Mouse (Mus musculus) C2C12 (cell line): Measurements from ENCODE around the gene Kazald1. TPM values are rescaled to one million over a fixed set of nuclear protein-coding genes. Genes with fewer than 3 reads are reported as not detected.

ENCODE experiments used
- H3K27me3 ChIP-seq: one replicate; pipeline ENCODE4 v1.6.1; 2011; ENCODE audit not compliant: control insufficient read depth, insufficient read depth, insufficient read length
- H3K36me3 ChIP-seq: one replicate; pipeline ENCODE4 v1.6.1; 2011; ENCODE audit not compliant: control insufficient read depth, insufficient read depth
- H3K4me3 ChIP-seq: one replicate; pipeline ENCODE4 v1.5.1; 2011; ENCODE audit warnings: mild to moderate bottlenecking, control low read depth; ENCODE audit not compliant: poor library complexity, insufficient read depth, severe bottlenecking
- H3K79me2 ChIP-seq: one replicate; pipeline ENCODE4 v1.6.1; 2011; ENCODE audit not compliant: control insufficient read depth, insufficient read depth
- H3K79me3 ChIP-seq: one replicate; pipeline ENCODE4 v1.6.1; 2011; ENCODE audit warnings: low read depth, control low read depth
- H3ac ChIP-seq: one replicate; pipeline ENCODE3; 2011; ENCODE audit warnings: low read depth; ENCODE audit not compliant: control insufficient read depth, insufficient read length
- CEBPB ChIP-seq: IDR thresholded peaks from one replicate; pipeline ENCODE4 v1.6.1; 2011; ENCODE audit warnings: low read depth, mild to moderate bottlenecking, control low read depth, moderate library complexity
- CTCF ChIP-seq: IDR thresholded peaks from one replicate; pipeline ENCODE4 v1.5.1; 2011; ENCODE audit not compliant: control insufficient read depth, insufficient read depth, insufficient read length
- FOSL1 ChIP-seq: IDR thresholded peaks from one replicate; pipeline ENCODE4 v1.8.0; 2011; ENCODE audit warnings: mild to moderate bottlenecking, low read length; ENCODE audit not compliant: poor library complexity, insufficient read depth, severe bottlenecking
- MAX ChIP-seq: IDR thresholded peaks from one replicate; pipeline ENCODE4 v1.6.1; 2011; ENCODE audit warnings: mild to moderate bottlenecking, control low read depth
- MYOD1 ChIP-seq: IDR thresholded peaks from one replicate; pipeline ENCODE4 v1.6.1; 2011; ENCODE audit warnings: low read depth; ENCODE audit not compliant: control insufficient read depth, insufficient read length
- MYOG ChIP-seq: IDR thresholded peaks from one replicate; pipeline ENCODE4 v1.6.1; 2011; ENCODE audit not compliant: control insufficient read depth, insufficient read length; ENCODE audit errors: extremely low read depth
- USF1 ChIP-seq: IDR thresholded peaks from one replicate; pipeline ENCODE4 v1.6.1; 2011; ENCODE audit warnings: low read depth, mild to moderate bottlenecking, control low read depth, moderate library complexity
- polyA plus RNA-seq: library from polyadenylated mRNA; unstranded; fragments of >200 nt; fragmentation: generic; extraction: Trizol; gene quantifications from one replicate; pipeline ENCODE4 v1.2.1, GENCODE M21; 2012; ENCODE audit warnings: missing spikeins

Kazald1 gene
- polyA plus RNA-seq, 1 experiment, result 7.8 TPM

- TF ChIP-seq CTCF, result no peak
- no peak for TF ChIP-seq CEBPB
- no peak for TF ChIP-seq MAX
- no peak for TF ChIP-seq MYOD1
- TF ChIP-seq FOSL1, result no peak
- no peak for TF ChIP-seq MYOG
- no peak for TF ChIP-seq USF1
- Histone ChIP-seq H3ac (no peak overlapping the region), H3K36me3 (peaks cover 10% of the 10 kb centered on the region), H3K79me2 (no peaks in the 10 kb centered on the region), H3K4me3 (no peak overlapping the region), H3K27me3 (no peaks in the 10 kb centered on the region), H3K79me3 (no peaks in the 10 kb centered on the region)
Measured at GRCm38 (mm10) chr19:45029571-45029970, 45.5 kb upstream of the Kazald1 start.

GRCm38 (mm10) chr19:45030111-45030510 lies 44.9 kb upstream of the Kazald1 start:
- Histone ChIP-seq H3K4me3 (no peak overlapping the region), H3K27me3 (no peaks in the 10 kb centered on the region), H3K79me3 (no peaks in the 10 kb centered on the region), H3ac (no peak overlapping the region), H3K79me2 (no peaks in the 10 kb centered on the region), H3K36me3 (peaks cover 10% of the 10 kb centered on the region)
- TF ChIP-seq CTCF (peak; percentile 78), FOSL1 (no peak)

GRCm38 (mm10) chr19:45030746-45031693 lies 44.0 kb upstream of the Kazald1 start:
- TF ChIP-seq MYOD1 (no peak), CTCF (peak; percentile 43)
- Histone ChIP-seq H3K36me3 (peaks cover 4% of the 10 kb centered on the region), H3K4me3 (no peak overlapping the region)

GRCm38 (mm10) chr19:45031780-45032179 lies 43.3 kb upstream of the Kazald1 start:
- H3K79me3 ChIP-seq, result no peaks in the 10 kb centered on the region
- H3K36me3 ChIP-seq, result peaks cover 4% of the 10 kb centered on the region
- H3ac ChIP-seq, result no peak overlapping the region
- TF ChIP-seq FOSL1 (no peak), MYOG (no peak), CTCF (peak; percentile 30)
- H3K79me2 ChIP-seq, result no peaks in the 10 kb centered on the region
- H3K27me3 ChIP-seq, result no peaks in the 10 kb centered on the region
- no peak overlapping the region for H3K4me3 ChIP-seq

More at GRCm38 (mm10) chr19:45030746-45031693, 44.0 kb upstream of the Kazald1 start:
- H3K27me3 ChIP-seq, result no peaks in the 10 kb centered on the region
- H3K79me2 ChIP-seq, result no peaks in the 10 kb centered on the region
- H3ac ChIP-seq, result peak overlapping the region; percentile 52
- H3K79me3 ChIP-seq, result no peaks in the 10 kb centered on the region

GRCm38 (mm10) chr19:45032570-45033332 lies 42.3 kb upstream of the Kazald1 start:
- Histone ChIP-seq H3K4me3 (no peak overlapping the region), H3K79me3 (no peaks in the 10 kb centered on the region), H3K36me3 (no peaks in the 10 kb centered on the region), H3K79me2 (no peaks in the 10 kb centered on the region), H3K27me3 (no peaks in the 10 kb centered on the region), H3ac (no peak overlapping the region)
- TF ChIP-seq FOSL1 (no peak), MYOD1 (no peak), CEBPB (no peak), MYOG (no peak), CTCF (no peak), MAX (no peak), USF1 (no peak)
